8 mouse cellular contexts compared by ENCODE assay signal in the genomic region with DNA sequence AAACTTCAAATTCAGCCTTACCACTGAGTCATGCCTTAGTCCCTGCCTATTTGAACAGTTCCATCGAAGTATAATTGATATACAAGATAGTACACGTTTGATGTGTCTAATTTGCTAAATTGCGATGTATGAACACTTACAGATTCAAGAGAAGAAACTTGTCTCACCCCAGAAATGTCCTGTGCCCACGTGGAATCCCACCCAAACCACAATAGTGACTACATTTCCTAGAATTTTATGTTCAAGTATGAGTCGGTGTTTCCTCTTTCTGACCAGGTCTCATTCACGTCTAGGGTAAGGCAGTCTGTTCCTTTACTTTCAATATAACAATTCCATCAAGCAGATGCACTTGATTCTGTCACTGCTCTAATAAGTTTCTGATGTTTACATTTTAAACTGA. TPM values are rescaled to one million over a fixed set of nuclear protein-coding genes. Genes with fewer than 3 reads are reported as not detected.
DNase-seq lines count a peak whose midpoint lies in the region; ATAC-seq and TF ChIP-seq lines count a peak whose summit lies in the region.

No protein-coding gene starts in this region.

- H3K9me3 ChIP-seq in intestine, embryonic 16.5 days (ENCODE audit: control insufficient read depth, low read length): no peaks in the 10 kb centered on the region
- H3K9me3 ChIP-seq in neural tube, embryonic 12.5 days: no peaks in the 10 kb centered on the region

- TF ChIP-seq CTCF in left cerebral cortex, adult 2 months (IDR thresholded peaks at IDR 0.05): no peak
- TF ChIP-seq CTCF in embryonic fibroblast, embryonic 13.5 days (IDR thresholded peaks at IDR 0.05; ENCODE audit: borderline replicate concordance, insufficient read depth, low read length): no peak

- H3K4me1 ChIP-seq in embryonic fibroblast, embryonic 13.5 days (ENCODE audit: control insufficient read depth, insufficient read depth, low read length): peaks cover 6% of the 10 kb centered on the region
- peaks cover 20% of the 10 kb centered on the region for H3K4me1 ChIP-seq in intestine, embryonic 16.5 days (ENCODE audit: control insufficient read depth, insufficient read depth, low read length)
- peaks cover 34% of the 10 kb centered on the region for H3K4me1 ChIP-seq in neural tube, embryonic 12.5 days

- 49% methylated on average over 6 of the region's 6 CpGs for WGBS in intestine, embryonic 16.5 days
- WGBS in neural tube, embryonic 12.5 days: 56% methylated on average over 6 of the region's 6 CpGs

- no peak for DNase-seq in left cerebral cortex, adult 2 months (ENCODE audit: extremely low spot score in 1 of 2, low spot score in 2 of 2)
- DNase-seq in left cerebral cortex, adult 11 months (ENCODE audit: low spot score): no peak
- no peak for DNase-seq in gastrocnemius, postnatal 25 days
- DNase-seq in urinary bladder, postnatal 4 days (ENCODE audit: low spot score in 2 of 2): no peak
- DNase-seq in embryo, embryonic 10.5 days (ENCODE audit: low spot score): no peak

- no peak; the same call in 1 of the 2 replicates for TF ChIP-seq POLR2A in embryonic fibroblast, embryonic 13.5 days (IDR thresholded peaks at IDR 0.05; ENCODE audit: low read depth, low read length)

- peaks cover 8% of the 10 kb centered on the region; the same call in 1 of the 2 replicates for H3K36me3 ChIP-seq in intestine, embryonic 16.5 days (ENCODE audit: control insufficient read depth, insufficient read depth, low read length)
- H3K36me3 ChIP-seq in neural tube, embryonic 12.5 days: peaks cover 30% of the 10 kb centered on the region

- ATAC-seq in intestine, embryonic 16.5 days: no peak
- no peak for ATAC-seq in neural tube, embryonic 12.5 days (ENCODE audit: low FRiP score, low read depth)

- H3K9ac ChIP-seq in intestine, embryonic 16.5 days (ENCODE audit: low read depth, low read length): peak overlapping the region; percentile 89; the same call in 1 of the 2 replicates
- H3K9ac ChIP-seq in neural tube, embryonic 12.5 days: no peak overlapping the region

- no peaks in the 10 kb centered on the region for H3K27me3 ChIP-seq in intestine, embryonic 16.5 days (replicated peaks; ENCODE audit: control insufficient read depth, insufficient read depth, low read length)
- H3K27me3 ChIP-seq in neural tube, embryonic 12.5 days (replicated peaks): no peaks in the 10 kb centered on the region

- peak overlapping the region; percentile 94; the same call in 1 of the 2 replicates for H3K4me2 ChIP-seq in intestine, embryonic 16.5 days (ENCODE audit: low read depth, low read length)
- peak overlapping the region; percentile 75 for H3K4me2 ChIP-seq in neural tube, embryonic 12.5 days (replicated peaks)

- intact Hi-C loops in left cerebral cortex, adult 2 months (cut with DNase I): no loop called here

- H3K27ac ChIP-seq in left cerebral cortex, adult 2 months: peak overlapping the region; percentile 92; the same call in 1 of the 2 replicates
- H3K27ac ChIP-seq in embryonic fibroblast, embryonic 13.5 days (ENCODE audit: insufficient read depth, low read length): peak overlapping the region; percentile 79; the same call in 1 of the 2 replicates
- H3K27ac ChIP-seq in intestine, embryonic 16.5 days (ENCODE audit: low read length): no peak overlapping the region
- H3K27ac ChIP-seq in neural tube, embryonic 12.5 days: no peak overlapping the region

- H3K4me3 ChIP-seq in left cerebral cortex, adult 2 months: peak overlapping the region; percentile 96
- H3K4me3 ChIP-seq in embryonic fibroblast, embryonic 13.5 days (ENCODE audit: insufficient read depth, low read length): no peak overlapping the region
- peak overlapping the region; percentile 93; the same call in 1 of the 2 replicates for H3K4me3 ChIP-seq in intestine, embryonic 16.5 days (ENCODE audit: low read length)
- H3K4me3 ChIP-seq in neural tube, embryonic 12.5 days: peak overlapping the region; percentile 80

RNA-seq across cellular contexts. Expression of a gene that starts 0.6 kb away (rescaled TPM):
- total RNA-seq in left cerebral cortex, adult 2 months (2021): 10 to 100 TPM; 31.8 to 35.5 TPM
- polyA plus RNA-seq in embryonic fibroblast, embryonic 13.5 days (2011; ENCODE audit: insufficient read length, low read depth, missing spikeins): 73.5 and 75.2 TPM in 2 replicates
- polyA plus RNA-seq in intestine, embryonic 16.5 days (2015; fragmentation: Nextera tagmentation; extraction: Ambion mirVana): 30.0 and 33.0 TPM in 2 replicates
- 63.7 and 64.9 TPM in 2 replicates for polyA plus RNA-seq in neural tube, embryonic 12.5 days (2016; fragmentation: Nextera tagmentation; extraction: Ambion mirVana)
- 10 to 100 TPM; 18.6 to 20.3 TPM for total RNA-seq in gastrocnemius, postnatal 25 days (2021)

RNA-seq across cellular contexts. Expression of a gene that starts 1.5 kb away (rescaled TPM):
- total RNA-seq in left cerebral cortex, adult 2 months (2021): 10 to 100 TPM; 17.3 to 17.7 TPM
- polyA plus RNA-seq in embryonic fibroblast, embryonic 13.5 days (2011; ENCODE audit: insufficient read length, low read depth, missing spikeins): 11.3 and 14.5 TPM in 2 replicates
- polyA plus RNA-seq in intestine, embryonic 16.5 days (2015; fragmentation: Nextera tagmentation; extraction: Ambion mirVana): 27.6 and 27.7 TPM in 2 replicates
- 24.8 and 25.8 TPM in 2 replicates for polyA plus RNA-seq in neural tube, embryonic 12.5 days (2016; fragmentation: Nextera tagmentation; extraction: Ambion mirVana)
- 10 to 100 TPM; 11.2 to 12.8 TPM for total RNA-seq in gastrocnemius, postnatal 25 days (2021)

RNA-seq across cellular contexts. Expression of a gene that starts 9.6 kb away (rescaled TPM):
- 1 to 10 TPM; 8.0 to 9.7 TPM for total RNA-seq in left cerebral cortex, adult 2 months (2021)
- polyA plus RNA-seq in embryonic fibroblast, embryonic 13.5 days (2011; ENCODE audit: insufficient read length, low read depth, missing spikeins): 35.5 and 47.6 TPM in 2 replicates
- polyA plus RNA-seq in intestine, embryonic 16.5 days (2015; fragmentation: Nextera tagmentation; extraction: Ambion mirVana): 16.4 and 18.0 TPM in 2 replicates
- 12.8 and 12.9 TPM in 2 replicates for polyA plus RNA-seq in neural tube, embryonic 12.5 days (2016; fragmentation: Nextera tagmentation; extraction: Ambion mirVana)
- 10 to 100 TPM; 14.8 to 17.3 TPM for total RNA-seq in gastrocnemius, postnatal 25 days (2021)

RNA-seq across cellular contexts. Expression of a gene that starts 21.1 kb away (rescaled TPM):
- 10 to 100 TPM; 75.7 to 75.9 TPM for total RNA-seq in left cerebral cortex, adult 2 months (2021)
- polyA plus RNA-seq in embryonic fibroblast, embryonic 13.5 days (2011; ENCODE audit: insufficient read length, low read depth, missing spikeins): 80.0 and 99.9 TPM in 2 replicates
- 159 and 162 TPM in 2 replicates for polyA plus RNA-seq in intestine, embryonic 16.5 days (2015; fragmentation: Nextera tagmentation; extraction: Ambion mirVana)
- polyA plus RNA-seq in neural tube, embryonic 12.5 days (2016; fragmentation: Nextera tagmentation; extraction: Ambion mirVana): 108 and 109 TPM in 2 replicates
- 10 to 100 TPM; 23.8 to 28.8 TPM for total RNA-seq in gastrocnemius, postnatal 25 days (2021)

RNA-seq across cellular contexts. Expression of a gene that starts 34.6 kb away (rescaled TPM):
- total RNA-seq in left cerebral cortex, adult 2 months (2021): 1 to 10 TPM; 6.3 to 6.8 TPM
- polyA plus RNA-seq in embryonic fibroblast, embryonic 13.5 days (2011; ENCODE audit: insufficient read length, low read depth, missing spikeins): 20.1 and 23.5 TPM in 2 replicates
- 17.3 and 17.8 TPM in 2 replicates for polyA plus RNA-seq in intestine, embryonic 16.5 days (2015; fragmentation: Nextera tagmentation; extraction: Ambion mirVana)
- polyA plus RNA-seq in neural tube, embryonic 12.5 days (2016; fragmentation: Nextera tagmentation; extraction: Ambion mirVana): 17.3 and 18.7 TPM in 2 replicates
- total RNA-seq in gastrocnemius, postnatal 25 days (2021): 10 to 100 TPM; 97.2 to 99.9 TPM

Comparison
In these comparisons a context has a peak if more than half of its experiments do, and no peak if none do; other contexts are left out.
1. H3K27ac ChIP-seq: peak in left cerebral cortex, adult 2 months (single experiment) and embryonic fibroblast, embryonic 13.5 days (single experiment); none in intestine, embryonic 16.5 days (single experiment) and neural tube, embryonic 12.5 days (single experiment).